Mouse (Mus musculus) hindlimb bud, embryonic 11.5 days (tissue): Measurements from ENCODE around the gene Dnah11.

Experiments
- DNase-seq: peaks from one replicate; pipeline ENCODE4 v3.0.0-alpha.2; 2012; ENCODE audit warnings: low read depth, low spot score; ENCODE audit errors: extremely low spot score

Gene Dnah11

GRCm38 (mm10) chr12:117872265-117872664, 326.6 kb downstream of the Dnah11 start:
- no peak for DNase-seq

GRCm38 (mm10) chr12:117867708-117868564, 330.9 kb downstream of the Dnah11 start:
- no peak for DNase-seq

DNA sequence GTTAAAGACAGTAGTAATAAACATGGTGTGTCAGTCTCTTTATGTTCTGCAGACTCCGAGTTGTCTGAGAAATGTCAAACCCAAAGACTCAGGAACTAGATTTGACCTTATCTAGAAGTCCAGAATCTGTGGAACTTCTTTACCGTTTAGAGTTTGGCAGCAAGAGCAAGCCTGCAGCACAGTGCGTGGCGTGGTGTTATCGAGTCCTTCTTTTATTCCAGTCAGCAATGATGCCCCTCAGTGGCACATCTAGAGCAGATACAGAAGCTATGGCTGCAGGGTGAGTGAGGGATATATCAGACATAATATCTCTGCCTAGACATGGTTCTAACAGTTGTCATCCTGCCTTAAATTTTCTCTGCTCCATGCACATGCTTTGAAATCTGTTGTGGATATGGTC, 336.2 kb downstream of the Dnah11 start:
- no peak for DNase-seq

DNA sequence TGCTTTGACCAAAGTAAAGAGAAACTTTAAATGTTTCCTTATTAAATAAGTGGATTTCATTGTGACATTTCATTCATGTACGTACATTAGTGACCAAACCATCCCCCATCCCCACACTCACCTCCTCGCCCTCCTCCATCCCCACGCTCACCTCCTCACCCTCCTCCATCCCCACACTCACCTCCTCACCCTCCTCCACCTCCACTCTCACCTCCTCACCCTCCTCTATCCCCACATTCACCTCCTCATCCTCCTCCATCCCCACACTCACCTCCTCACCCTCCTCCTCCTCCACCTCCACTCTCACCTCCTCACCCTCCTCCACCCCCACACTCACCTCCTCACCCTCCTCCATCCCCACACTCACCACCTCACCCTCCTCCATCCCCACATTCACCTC, 337.6 kb downstream of the Dnah11 start:
- DNase-seq: no peak

DNA sequence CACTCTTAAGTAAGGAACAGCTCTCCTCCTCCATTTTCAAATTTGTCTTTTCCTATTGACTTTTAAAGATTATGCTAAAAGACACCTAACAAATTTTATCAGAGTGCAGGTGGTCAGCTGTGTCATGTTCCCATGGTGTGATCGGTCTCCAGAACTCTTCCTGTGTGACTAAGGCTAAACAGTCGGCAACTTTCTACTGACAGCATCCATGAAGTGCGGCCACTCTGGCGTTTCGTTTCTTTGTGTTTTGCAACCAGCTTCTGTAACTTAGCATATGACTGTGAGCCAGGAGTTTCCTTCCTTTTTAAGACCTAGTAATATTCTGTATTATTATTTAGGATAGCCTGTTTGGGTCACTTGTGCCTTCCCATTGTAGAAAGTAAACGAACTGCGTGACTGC, 338.0 kb downstream of the Dnah11 start:
- no peak for DNase-seq

DNA sequence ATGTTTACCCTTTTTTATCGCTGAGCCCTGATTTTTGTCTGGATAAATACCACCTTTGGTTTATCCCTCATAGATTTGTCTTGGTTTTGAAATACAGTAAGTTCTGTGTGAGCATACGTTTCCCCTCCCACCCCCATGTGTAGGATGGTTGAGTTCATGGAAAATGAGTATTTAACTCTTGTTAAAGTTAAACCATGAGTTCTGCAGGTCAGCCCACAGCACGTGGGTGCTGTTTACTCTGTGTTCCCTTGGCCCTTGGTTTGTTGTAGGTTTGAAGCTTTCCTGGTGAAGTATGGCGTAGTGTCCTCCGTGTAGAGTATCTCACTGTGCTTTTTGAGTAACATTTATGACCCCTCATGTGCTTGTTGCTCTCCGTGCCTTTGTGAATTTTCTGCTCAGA, 341.0 kb downstream of the Dnah11 start:
- DNase-seq: no peak

DNA sequence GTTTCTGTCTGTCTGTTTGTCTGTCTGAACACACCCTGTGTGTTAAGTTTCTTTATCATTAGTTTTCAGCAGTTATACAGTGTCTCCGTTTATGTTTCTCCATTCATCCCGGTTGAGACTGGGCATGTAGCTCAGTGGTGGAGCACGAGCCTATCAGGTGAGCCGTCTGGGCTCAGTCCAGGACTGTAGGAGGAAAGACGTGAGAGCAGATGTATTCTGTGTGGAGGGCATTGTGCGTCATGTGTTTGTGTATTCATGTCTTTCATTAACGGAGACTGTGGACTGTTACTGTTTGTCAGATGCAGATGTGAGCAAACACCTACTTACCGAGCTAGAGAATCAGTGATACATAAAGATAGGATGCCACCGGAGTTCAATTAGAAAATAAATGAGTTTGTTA, 341.8 kb downstream of the Dnah11 start:
- no peak for DNase-seq

GRCm38 (mm10) chr12:117853316-117853715, 345.5 kb downstream of the Dnah11 start:
- DNase-seq: no peak

DNA sequence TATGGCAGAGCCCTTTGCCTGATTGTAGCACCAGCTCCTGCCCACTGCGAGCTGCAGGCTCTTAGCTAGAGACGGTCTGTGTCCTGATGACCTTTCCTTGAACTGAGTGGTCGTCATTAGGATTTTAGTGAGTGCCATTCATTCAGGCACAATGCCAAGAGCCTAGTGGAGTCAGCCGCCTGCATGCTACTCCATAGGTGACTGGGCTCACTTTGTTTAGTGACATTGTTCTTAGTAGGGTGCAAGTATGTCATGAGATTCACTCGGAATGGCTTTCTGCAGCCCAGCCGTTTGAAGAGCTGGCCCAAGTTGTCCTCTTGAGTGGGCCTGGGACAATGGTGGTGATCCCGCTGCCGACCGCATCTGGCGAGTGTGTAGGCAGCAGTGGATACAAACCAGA, 348.4 kb downstream of the Dnah11 start:
- no peak for DNase-seq

DNA sequence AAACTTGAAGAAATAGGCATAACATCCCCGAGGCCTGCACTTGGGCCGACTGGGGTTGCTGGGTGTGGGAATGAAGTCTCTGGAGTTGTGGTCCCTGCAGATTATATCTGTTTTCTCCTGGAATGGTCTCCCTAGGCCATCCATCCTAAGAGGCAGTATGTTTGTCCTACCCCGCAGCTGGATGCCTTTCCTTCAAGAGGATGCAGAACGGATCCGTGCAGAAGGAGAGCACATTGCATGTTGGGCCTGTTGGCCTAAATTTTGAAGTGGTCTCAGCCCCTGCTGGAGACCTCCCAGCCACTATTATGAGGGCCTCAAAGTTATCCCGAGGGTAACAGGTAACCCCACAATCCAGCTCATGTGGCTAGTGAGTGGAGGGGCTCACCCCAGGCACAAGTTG, 350.2 kb downstream of the Dnah11 start:
- DNase-seq: no peak

- DNase-seq: no peak
These were observed 353.9 kb downstream of the Dnah11 start for GRCm38 (mm10) chr12:117844917-117845316.

- no peak for DNase-seq
These were observed 354.8 kb downstream of the Dnah11 start for GRCm38 (mm10) chr12:117844075-117844408.

- DNase-seq: peak; percentile 44
These were observed 355.4 kb downstream of the Dnah11 start for GRCm38 (mm10) chr12:117843302-117844074.

- no peak for DNase-seq
These were observed 356.2 kb downstream of the Dnah11 start for GRCm38 (mm10) chr12:117842676-117843075.

DNA sequence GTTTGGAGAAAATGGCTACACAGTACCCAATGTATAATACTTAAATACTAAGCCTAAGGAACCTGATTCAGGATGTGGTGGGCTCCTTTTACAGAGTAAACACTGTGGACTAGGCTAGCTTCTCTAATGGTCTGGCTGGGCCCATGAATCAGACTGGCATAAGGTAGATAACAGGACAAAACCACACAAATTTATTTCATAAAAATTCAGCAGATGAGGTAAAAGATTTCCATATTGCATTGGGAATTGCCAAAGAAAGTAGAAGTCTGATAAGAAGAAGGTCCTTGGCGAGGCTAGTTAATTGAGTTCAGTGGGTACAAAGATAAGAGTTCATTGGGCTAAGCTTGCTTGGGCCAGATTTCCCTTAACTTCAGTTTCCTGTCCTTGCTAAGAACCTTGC, 358.1 kb downstream of the Dnah11 start:
- no peak for DNase-seq

- DNase-seq: no peak
These were observed 361.5 kb downstream of the Dnah11 start for GRCm38 (mm10) chr12:117837376-117837775.

DNA sequence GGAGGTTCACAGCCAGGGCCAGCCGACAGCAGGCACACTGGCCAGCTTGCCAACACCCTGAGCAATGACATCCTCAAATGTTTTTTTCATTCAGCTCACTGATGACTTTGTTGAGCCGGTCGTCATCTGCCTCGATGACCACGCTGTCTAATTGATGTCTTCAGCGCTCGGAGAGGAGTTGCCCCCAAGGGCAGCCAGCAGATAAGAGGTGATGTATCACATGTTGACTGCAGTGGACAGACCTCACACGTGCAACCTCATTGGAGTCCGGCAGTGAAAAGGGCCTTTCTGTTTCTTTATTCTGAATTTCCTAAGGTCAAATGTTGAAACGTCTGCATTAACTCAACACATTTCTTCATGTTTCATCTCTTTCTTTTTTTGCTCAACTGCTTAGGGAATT, 363.5 kb downstream of the Dnah11 start:
- DNase-seq: no peak

GRCm38 (mm10) chr12:117834652-117835051, 364.2 kb downstream of the Dnah11 start:
- DNase-seq: no peak

GRCm38 (mm10) chr12:117832190-117832589, 366.7 kb downstream of the Dnah11 start:
- DNase-seq: no peak

- no peak for DNase-seq
These were observed 367.4 kb downstream of the Dnah11 start for GRCm38 (mm10) chr12:117831351-117831961.

GRCm38 (mm10) chr12:117828350-117828749, 370.5 kb downstream of the Dnah11 start:
- DNase-seq: no peak
